Mouse (Mus musculus) C2C12 (cell line): ENCODE results near the gene Bsg. TPM values are rescaled to one million over a fixed set of nuclear protein-coding genes. Genes with fewer than 3 reads are reported as not detected.
A peak's percentile ranks its signal among the peaks of the same experiment; 100 is the strongest.

Experiments used
- H3K27me3 ChIP-seq: one replicate; pipeline ENCODE4 v1.6.1; 2011; ENCODE audit not compliant: control insufficient read depth, insufficient read depth, insufficient read length
- H3K36me3 ChIP-seq: one replicate; pipeline ENCODE4 v1.6.1; 2011; ENCODE audit not compliant: control insufficient read depth, insufficient read depth
- H3K4me3 ChIP-seq: one replicate; pipeline ENCODE4 v1.5.1; 2011; ENCODE audit warnings: mild to moderate bottlenecking, control low read depth; ENCODE audit not compliant: poor library complexity, insufficient read depth, severe bottlenecking
- H3K79me2 ChIP-seq: one replicate; pipeline ENCODE4 v1.6.1; 2011; ENCODE audit not compliant: control insufficient read depth, insufficient read depth
- H3K79me3 ChIP-seq: one replicate; pipeline ENCODE4 v1.6.1; 2011; ENCODE audit warnings: low read depth, control low read depth
- H3ac ChIP-seq: one replicate; pipeline ENCODE3; 2011; ENCODE audit warnings: low read depth; ENCODE audit not compliant: control insufficient read depth, insufficient read length
- CEBPB ChIP-seq: IDR thresholded peaks from one replicate; pipeline ENCODE4 v1.6.1; 2011; ENCODE audit warnings: low read depth, mild to moderate bottlenecking, control low read depth, moderate library complexity
- CTCF ChIP-seq: IDR thresholded peaks from one replicate; pipeline ENCODE4 v1.5.1; 2011; ENCODE audit not compliant: control insufficient read depth, insufficient read depth, insufficient read length
- FOSL1 ChIP-seq: IDR thresholded peaks from one replicate; pipeline ENCODE4 v1.8.0; 2011; ENCODE audit warnings: mild to moderate bottlenecking, low read length; ENCODE audit not compliant: poor library complexity, insufficient read depth, severe bottlenecking
- MAX ChIP-seq: IDR thresholded peaks from one replicate; pipeline ENCODE4 v1.6.1; 2011; ENCODE audit warnings: mild to moderate bottlenecking, control low read depth
- MYOD1 ChIP-seq: IDR thresholded peaks from one replicate; pipeline ENCODE4 v1.6.1; 2011; ENCODE audit warnings: low read depth; ENCODE audit not compliant: control insufficient read depth, insufficient read length
- MYOG ChIP-seq: IDR thresholded peaks from one replicate; pipeline ENCODE4 v1.6.1; 2011; ENCODE audit not compliant: control insufficient read depth, insufficient read length; ENCODE audit errors: extremely low read depth
- USF1 ChIP-seq: IDR thresholded peaks from one replicate; pipeline ENCODE4 v1.6.1; 2011; ENCODE audit warnings: low read depth, mild to moderate bottlenecking, control low read depth, moderate library complexity
- polyA plus RNA-seq: library from polyadenylated mRNA; unstranded; fragments of >200 nt; fragmentation: generic; extraction: Trizol; gene quantifications from one replicate; pipeline ENCODE4 v1.2.1, GENCODE M21; 2012; ENCODE audit warnings: missing spikeins

Bsg gene
- polyA plus RNA-seq, 1 experiment = 749 TPM

GRCm38 (mm10) chr10:79681591-79682245, 22.6 kb upstream of the Bsg start, which contains the start of gene Cdc34:
Gene Cdc34 (plus strand): TSS chr10:79682195.
- TF ChIP-seq USF1 (no peak), MAX (peak; percentile 60)
- peaks cover 47% of the 10 kb centered on the region for H3K79me2 ChIP-seq

GRCm38 (mm10) chr10:79682551-79682915, 21.8 kb upstream of the Bsg start:
- Histone ChIP-seq H3K79me2 (peaks cover 55% of the 10 kb centered on the region), H3K36me3 (peaks cover 44% of the 10 kb centered on the region), H3K27me3 (no peaks in the 10 kb centered on the region), H3ac (peak overlapping the region; percentile 78), H3K4me3 (peak overlapping the region; percentile 99), H3K79me3 (peaks cover 43% of the 10 kb centered on the region)
- TF ChIP-seq CEBPB (no peak), FOSL1 (no peak), CTCF (no peak), MAX (no peak), MYOD1 (no peak), MYOG (no peak), USF1 (no peak)

More at GRCm38 (mm10) chr10:79681591-79682245, 22.6 kb upstream of the Bsg start, which contains the start of gene Cdc34:
- Histone ChIP-seq H3K4me3 (peak within 1 kb of the TSS; percentile 99), H3K79me3 (peaks cover 42% of the 10 kb centered on the region), H3K36me3 (peaks cover 36% of the 10 kb centered on the region), H3K27me3 (no peaks in the 10 kb centered on the region), H3ac (peak within 1 kb of the TSS; percentile 78)

- Histone ChIP-seq H3K36me3 (peaks cover 49% of the 10 kb centered on the region), H3K27me3 (no peaks in the 10 kb centered on the region), H3K4me3 (peak overlapping the region; percentile 99), H3K79me2 (peaks cover 59% of the 10 kb centered on the region), H3K79me3 (peaks cover 43% of the 10 kb centered on the region), H3ac (peak overlapping the region; percentile 78)
- TF ChIP-seq CTCF (peak; percentile 16), MYOG (no peak), MYOD1 (peak; percentile 61)
Measured at GRCm38 (mm10) chr10:79682916-79683582, 21.2 kb upstream of the Bsg start.

GRCm38 (mm10) chr10:79683726-79684640, 20.3 kb upstream of the Bsg start:
- Histone ChIP-seq H3K36me3 (peaks cover 58% of the 10 kb centered on the region), H3K79me3 (peaks cover 43% of the 10 kb centered on the region), H3ac (peak overlapping the region; percentile 78), H3K4me3 (peak overlapping the region; percentile 99), H3K79me2 (peaks cover 59% of the 10 kb centered on the region), H3K27me3 (no peaks in the 10 kb centered on the region)
- no peak for TF ChIP-seq CEBPB
- no peak for TF ChIP-seq MAX
- TF ChIP-seq FOSL1 = no peak
- no peak for TF ChIP-seq MYOG
- no peak for TF ChIP-seq CTCF
- no peak for TF ChIP-seq MYOD1
- no peak for TF ChIP-seq USF1

- no peaks in the 10 kb centered on the region for H3K27me3 ChIP-seq
- peak overlapping the region; percentile 5 for H3ac ChIP-seq
- H3K79me2 ChIP-seq = peaks cover 59% of the 10 kb centered on the region
- TF ChIP-seq MYOG = no peak
- TF ChIP-seq FOSL1 = no peak
- TF ChIP-seq CTCF = no peak
- TF ChIP-seq MAX = no peak
- no peak for TF ChIP-seq MYOD1
- TF ChIP-seq CEBPB = no peak
- no peak for TF ChIP-seq USF1
- peaks cover 64% of the 10 kb centered on the region for H3K36me3 ChIP-seq
- peaks cover 43% of the 10 kb centered on the region for H3K79me3 ChIP-seq
- H3K4me3 ChIP-seq = no peak overlapping the region
Measured at GRCm38 (mm10) chr10:79684770-79685600, 19.3 kb upstream of the Bsg start.
